Mouse (Mus musculus): ENCODE results near the gene Ces1b. TPM values are rescaled to one million over a fixed set of nuclear protein-coding genes. Genes with fewer than 3 reads are reported as not detected.

Ces1b gene
- not detected in 2 replicates for total RNA-seq (2014; fragmentation: Nextera tagmentation)
- not detected in 2 replicates for total RNA-seq (2017)

DNA sequence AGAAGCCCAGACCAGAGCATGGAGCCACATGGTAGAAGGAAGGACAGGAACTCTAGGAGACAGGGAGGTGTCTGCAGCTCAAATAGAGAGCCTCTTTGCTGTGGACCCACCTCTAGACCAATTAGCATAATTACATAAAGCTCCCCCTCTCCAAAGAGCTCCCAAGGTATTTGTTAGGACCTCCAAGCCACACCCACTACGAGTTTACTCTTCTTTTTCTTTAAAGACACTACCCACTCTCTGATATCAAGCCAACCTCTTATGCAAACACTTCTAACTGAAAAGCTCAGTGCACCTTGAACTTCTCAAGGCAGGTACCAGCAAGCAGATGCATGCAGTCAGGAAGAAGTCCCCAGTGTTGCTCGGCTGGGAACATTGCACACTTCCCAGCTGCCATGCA lies at the start of gene Ces1b:
Gene Ces1b (minus strand): TSS at position 131 of the 400 bp plus-strand sequence.
- ATAC-seq (replicated peaks; ENCODE audit: poor library complexity, severe bottlenecking) = no peak

DNA sequence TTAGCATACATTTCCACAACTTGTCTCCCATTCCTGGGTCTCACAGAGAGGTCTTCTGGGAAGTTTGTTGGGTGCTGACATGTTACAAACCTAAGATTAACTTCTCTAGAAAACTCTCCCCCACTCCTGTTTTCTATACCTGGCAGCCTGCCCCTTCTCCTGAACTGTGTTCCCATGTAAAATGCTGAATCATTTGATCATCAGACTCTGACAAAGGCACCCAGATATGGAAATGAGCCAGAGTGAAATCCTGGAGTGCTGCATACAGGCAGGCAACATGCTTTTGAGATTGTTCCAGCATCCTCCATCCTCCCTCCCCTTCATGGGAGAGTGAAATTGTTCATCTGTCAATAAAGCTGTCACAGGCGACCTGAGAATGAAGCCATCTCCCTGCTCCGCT lies 46.7 kb upstream of the Ces1b start:
- no peak for ATAC-seq (replicated peaks; ENCODE audit: poor library complexity, severe bottlenecking)

DNA sequence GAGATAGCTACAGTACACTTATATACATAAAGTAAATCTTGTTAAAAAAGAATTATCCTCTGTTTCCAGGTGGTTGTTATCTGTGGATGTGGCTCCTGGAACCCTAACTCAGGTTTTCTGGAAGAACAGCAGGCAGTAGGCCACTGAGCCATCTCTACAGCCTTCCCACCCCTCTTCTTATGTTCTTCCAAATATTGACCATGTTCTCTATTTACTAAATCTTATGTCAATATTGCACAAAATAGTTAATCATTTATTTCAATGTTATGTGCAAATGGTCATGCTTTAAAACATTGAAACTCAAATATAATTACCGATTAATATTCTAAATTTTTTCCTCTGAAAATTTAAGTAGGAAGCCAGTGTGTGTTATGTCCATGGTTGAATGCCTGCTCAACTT lies 42.2 kb upstream of the Ces1b start:
- ATAC-seq (replicated peaks; ENCODE audit: poor library complexity, severe bottlenecking) = no peak

DNA sequence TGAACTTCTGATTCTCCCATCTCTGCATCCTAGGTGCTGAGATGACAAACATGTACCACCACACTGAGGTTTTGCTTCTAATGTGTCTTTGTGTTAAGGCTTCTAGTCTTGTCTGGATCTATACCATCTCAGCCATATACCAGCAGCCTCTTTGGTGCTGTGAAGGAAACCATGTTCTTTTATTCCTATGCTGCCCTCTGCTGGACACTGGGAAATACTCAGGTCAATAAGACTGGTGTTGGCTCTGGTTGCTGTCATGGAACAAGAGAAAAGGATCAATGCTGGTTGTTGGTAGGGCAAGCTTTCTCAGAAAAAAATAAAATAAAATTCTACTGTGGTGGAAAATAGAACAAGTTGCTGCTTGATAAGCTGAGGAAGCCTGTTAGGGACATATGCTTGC lies 15.6 kb upstream of the Ces1b start:
- ATAC-seq (replicated peaks; ENCODE audit: poor library complexity, severe bottlenecking) = peak; percentile 70

DNA sequence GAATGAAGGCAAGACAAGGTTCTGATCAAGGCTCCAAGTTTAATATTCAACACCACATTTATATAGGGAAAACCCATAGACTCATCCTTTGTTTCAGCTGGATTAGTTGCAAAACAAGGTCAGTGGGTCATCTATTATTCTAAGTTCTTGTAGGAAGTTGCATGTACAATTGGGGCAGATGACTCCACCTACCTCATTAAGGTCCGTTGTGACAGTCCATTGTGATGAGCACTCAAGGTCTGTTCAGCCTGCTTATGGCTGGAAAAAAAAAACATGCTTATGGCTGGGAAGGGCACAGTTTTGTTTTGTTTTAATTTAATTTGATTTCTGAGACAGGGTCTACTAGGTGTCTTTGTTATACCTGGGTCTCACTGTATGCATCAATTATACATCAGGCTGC lies 11.5 kb upstream of the Ces1b start:
- no peak for ATAC-seq (replicated peaks; ENCODE audit: poor library complexity, severe bottlenecking)

DNA sequence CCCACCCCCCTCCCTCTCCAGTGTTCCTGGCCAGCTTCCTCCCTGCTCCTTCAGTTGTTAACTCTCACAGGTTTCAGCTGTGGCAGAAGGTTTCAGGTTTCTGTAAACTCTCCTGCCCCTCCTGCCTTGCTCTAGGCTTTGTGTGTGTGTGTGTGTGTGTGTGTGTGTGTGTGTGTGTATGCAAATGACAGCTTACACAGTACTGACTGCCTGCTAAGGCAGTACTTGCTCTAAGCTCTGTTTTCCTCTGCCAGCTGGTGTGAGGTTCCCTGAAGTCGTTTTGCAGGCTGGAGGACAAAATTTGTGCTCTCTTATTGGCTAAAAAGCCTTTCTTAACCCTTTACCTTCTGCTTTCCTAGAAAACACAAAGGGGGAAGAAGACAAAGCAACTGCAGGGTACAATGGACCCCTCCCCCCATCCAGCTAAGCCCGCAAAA lies 8.9 kb upstream of the Ces1b start:
- ATAC-seq (replicated peaks; ENCODE audit: poor library complexity, severe bottlenecking) = no peak

DNA sequence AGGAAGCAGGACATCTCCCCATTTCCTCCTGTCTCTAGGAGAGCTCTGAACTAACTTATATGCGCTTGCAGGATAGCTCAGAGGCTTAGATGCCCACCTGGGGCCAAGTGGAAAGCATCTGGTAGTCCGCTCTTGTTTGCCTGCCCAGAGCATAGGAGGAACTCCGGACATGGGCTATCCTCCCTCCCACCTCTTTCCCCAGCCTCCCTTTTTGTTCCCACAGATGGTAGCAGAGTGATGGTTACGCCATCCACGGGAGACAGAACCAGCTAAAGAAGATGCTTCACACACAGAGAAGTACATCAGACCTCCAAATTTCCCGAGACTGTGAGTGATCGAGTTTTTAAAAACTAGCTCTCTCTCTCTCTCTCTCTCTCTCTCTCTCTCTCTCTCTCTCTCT lies 8.4 kb upstream of the Ces1b start:
- ATAC-seq (replicated peaks; ENCODE audit: poor library complexity, severe bottlenecking) = no peak

- no peak for ATAC-seq (replicated peaks; ENCODE audit: poor library complexity, severe bottlenecking)
Observed at GRCm38 (mm10) chr8:93075251-93075650, 4.6 kb downstream of the Ces1b start.

DNA sequence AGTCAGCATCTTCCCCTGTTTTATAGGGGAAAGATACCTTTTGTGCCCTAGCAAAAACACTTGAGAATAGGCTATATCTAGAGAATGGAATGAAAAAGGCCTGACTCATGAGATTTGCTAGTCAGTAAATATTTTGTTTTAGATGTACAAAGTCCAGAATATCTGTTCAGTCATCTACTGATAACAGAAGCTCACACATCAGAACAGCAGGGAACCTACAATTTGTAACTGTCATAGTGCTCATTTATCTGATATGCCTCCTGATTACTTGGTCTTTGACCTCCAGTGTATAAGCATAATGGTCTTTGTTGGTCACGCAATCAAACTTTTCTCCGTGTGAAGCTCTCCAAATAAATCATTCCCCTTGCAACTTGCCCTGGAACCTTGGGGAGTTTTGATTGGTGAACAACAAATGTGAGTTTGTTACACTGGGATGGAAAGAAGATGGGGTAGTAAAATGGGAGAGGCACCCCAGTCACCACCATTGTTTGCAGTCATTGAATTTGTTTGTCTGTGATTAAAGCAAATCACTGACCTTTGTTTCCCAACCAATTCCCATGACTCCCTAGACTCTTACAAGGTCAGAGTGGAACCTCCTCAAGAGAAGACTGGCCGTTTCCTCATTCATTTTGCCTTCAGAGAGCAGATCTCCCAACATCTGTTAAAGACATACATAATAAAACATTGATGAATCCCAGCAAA lies 16.2 kb downstream of the Ces1b start:
- no peak for ATAC-seq (replicated peaks; ENCODE audit: poor library complexity, severe bottlenecking)

- ATAC-seq (replicated peaks; ENCODE audit: poor library complexity, severe bottlenecking) = peak; percentile 61; the same call in 1 of the 2 replicates
Observed at GRCm38 (mm10) chr8:93059185-93059584, 20.6 kb downstream of the Ces1b start.

- ATAC-seq (replicated peaks; ENCODE audit: poor library complexity, severe bottlenecking) = no peak
Observed at GRCm38 (mm10) chr8:93055238-93055637, 24.6 kb downstream of the Ces1b start.

- no peak for ATAC-seq (replicated peaks; ENCODE audit: poor library complexity, severe bottlenecking)
Observed at GRCm38 (mm10) chr8:93048510-93049416, 31.1 kb downstream of the Ces1b start.

DNA sequence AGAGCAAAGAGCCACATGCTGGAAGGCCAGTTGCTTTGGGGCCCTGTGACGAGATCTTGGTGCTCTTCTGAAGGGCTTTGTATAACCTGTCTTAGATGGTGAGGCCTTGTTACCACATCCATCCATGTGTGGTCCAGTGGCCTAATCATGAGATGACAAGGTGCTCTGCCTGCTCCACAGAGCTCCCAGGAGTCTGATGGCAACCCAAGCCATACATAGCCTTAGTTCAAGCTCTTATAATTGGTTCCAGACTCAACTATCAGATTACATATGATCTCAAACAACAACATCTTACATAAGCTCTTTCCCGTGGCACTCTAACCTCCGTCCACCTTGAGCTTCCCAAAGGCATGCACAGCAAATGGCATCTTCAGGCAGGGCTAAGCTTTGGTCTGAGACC lies 31.7 kb downstream of the Ces1b start, which contains the start of gene Ces1a:
Gene Ces1a (minus strand): TSS at position 101 of the 400 bp plus-strand sequence.
- ATAC-seq (replicated peaks; ENCODE audit: poor library complexity, severe bottlenecking) = no peak

- no peak for ATAC-seq (replicated peaks; ENCODE audit: poor library complexity, severe bottlenecking)
Observed at GRCm38 (mm10) chr8:93043083-93043482, 36.7 kb downstream of the Ces1b start.

DNA sequence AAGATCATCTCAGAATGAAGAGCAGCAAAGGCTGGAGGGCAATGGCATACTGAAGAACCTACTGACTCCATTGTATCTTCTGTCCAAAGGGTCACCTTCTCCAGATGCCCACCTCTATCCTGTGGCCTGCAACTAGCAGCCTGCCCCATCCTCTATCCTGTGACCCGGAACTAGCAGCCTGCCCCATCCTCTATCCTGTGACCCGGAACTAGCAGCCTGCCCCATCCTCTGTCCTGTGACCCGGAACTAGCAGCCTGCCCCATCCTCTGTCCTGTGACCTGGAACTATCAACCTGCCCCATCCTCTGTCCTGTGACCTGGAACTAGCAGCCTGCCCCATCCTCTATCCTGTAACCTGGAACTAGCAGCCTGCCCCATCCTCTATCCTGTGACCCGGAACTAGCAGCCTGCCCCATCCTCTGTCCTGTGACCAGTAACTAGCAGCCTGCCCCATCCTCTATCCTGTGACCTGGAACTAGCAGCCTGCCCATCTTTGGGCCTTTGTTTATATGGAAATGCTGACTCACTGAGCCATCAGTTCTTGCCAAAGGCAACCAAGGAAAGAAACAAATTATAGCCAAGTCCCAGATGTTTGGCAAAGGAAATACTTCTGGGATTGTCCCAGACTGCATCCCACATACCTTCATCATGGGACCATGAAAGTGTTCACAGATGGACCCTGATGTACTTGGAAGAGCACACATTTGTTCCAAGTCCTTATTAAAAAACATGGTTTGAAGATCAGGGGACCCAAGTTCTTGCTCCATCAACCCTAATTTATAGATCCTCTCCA lies 38.8 kb downstream of the Ces1b start:
- ATAC-seq (replicated peaks; ENCODE audit: poor library complexity, severe bottlenecking) = no peak

GRCm38 (mm10) chr8:93040256-93040655 lies 39.6 kb downstream of the Ces1b start:
- no peak for ATAC-seq (replicated peaks; ENCODE audit: poor library complexity, severe bottlenecking)

DNA sequence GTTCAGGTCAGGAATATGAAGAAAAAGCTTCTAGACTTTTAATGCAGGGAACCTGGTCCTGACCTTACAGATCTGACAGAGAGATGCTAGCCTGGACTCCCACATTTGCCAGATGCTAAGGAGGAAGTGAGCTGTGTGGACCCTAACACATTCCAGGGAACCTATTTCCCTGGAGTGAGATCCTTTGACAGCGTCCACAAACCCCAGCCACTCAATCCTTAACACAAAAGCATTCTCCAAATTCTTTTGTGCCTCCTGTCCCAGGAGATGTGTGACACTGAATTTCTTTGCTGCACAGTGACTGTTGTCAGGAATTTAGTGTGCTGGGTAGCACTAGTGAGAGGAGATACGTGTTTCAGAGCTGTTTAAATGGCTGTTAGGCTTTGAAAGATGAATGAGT lies 41.0 kb downstream of the Ces1b start:
- no peak for ATAC-seq (replicated peaks; ENCODE audit: poor library complexity, severe bottlenecking)

GRCm38 (mm10) chr8:93030664-93031063 lies 49.2 kb downstream of the Ces1b start:
- no peak for ATAC-seq (replicated peaks; ENCODE audit: poor library complexity, severe bottlenecking)

DNA sequence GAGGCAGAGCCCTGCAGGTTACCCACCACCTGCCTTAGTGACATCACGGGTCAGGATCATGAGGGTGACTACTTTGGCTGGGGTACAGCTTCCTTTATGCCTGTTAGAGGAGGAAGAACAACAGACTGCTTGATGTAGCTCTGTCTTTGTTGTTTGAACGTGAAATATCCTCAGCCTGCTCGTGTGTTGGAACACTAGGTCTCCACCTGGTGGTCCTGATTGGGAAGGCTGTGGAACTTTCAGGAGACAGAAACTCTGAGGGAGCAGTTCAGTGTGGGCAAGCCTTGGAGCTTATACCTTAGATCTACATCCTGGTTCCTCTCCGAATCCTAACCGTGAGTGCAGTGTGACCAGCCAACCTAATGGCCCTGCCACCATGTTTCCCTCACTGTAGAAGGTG lies 58.1 kb downstream of the Ces1b start:
- no peak for ATAC-seq (replicated peaks; ENCODE audit: poor library complexity, severe bottlenecking)

- peak; percentile 36 for ATAC-seq (replicated peaks; ENCODE audit: poor library complexity, severe bottlenecking)
Observed at GRCm38 (mm10) chr8:93014300-93014699, 65.5 kb downstream of the Ces1b start.
